Mouse (Mus musculus): ENCODE data around the gene Tbc1d25. TPM values are rescaled to one million over a fixed set of nuclear protein-coding genes. Genes with fewer than 3 reads are reported as not detected.

Gene Tbc1d25
- total and polyA plus RNA-seq, 2 experiments from 2014 or later = 17.4 to 19.9 TPM

- H3K27me3 ChIP-seq (ENCODE audit: insufficient read depth, low read length) = no peaks in the 10 kb centered on the region
Measured at GRCm38 (mm10) chrX:8117264-8117663, 58.7 kb downstream of the Tbc1d25 start.

DNA sequence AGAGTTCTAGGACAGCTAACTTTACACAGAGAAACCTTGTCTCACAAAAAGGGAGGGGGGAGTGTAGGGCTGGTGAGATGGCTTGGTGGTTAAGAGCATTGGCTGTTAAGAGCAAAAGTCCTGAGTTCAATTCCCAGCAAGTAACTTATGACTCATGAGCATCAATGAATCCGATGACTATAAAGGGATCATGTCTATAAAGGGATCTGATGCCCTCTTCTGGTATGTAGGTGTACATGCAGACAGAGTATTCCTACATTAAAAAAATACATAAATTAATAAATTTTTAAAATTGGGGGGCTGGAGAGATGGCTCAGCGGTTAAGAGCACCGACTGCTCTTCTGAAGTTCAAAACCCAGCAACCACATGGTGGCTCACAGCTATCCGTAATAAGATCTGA is 60.7 kb downstream of the Tbc1d25 start:
- Histone ChIP-seq H3K36me3 (ENCODE audit: insufficient read depth, low read length) (no peaks in the 10 kb centered on the region), H3K9ac (replicated peaks; ENCODE audit: low read length) (no peak overlapping the region), H3K4me1 (ENCODE audit: insufficient read depth, low read length) (no peaks in the 10 kb centered on the region), H3K4me3 (ENCODE audit: low read length) (no peak overlapping the region), H3K4me2 (ENCODE audit: low read depth, low read length) (no peak overlapping the region), H3K27me3 (ENCODE audit: insufficient read depth, low read length) (no peaks in the 10 kb centered on the region), H3K9me3 (ENCODE audit: low read length) (no peaks in the 10 kb centered on the region), H3K27ac (no peak overlapping the region)
- no peak for TF ChIP-seq CTCF (IDR thresholded peaks at IDR 0.05; ENCODE audit: low read depth)
- DNase-seq (ENCODE audit: low spot score) (no peak), ATAC-seq (no peak)
- 73% methylated on average over 4 of the region's 4 CpGs for WGBS

More at GRCm38 (mm10) chrX:8117264-8117663, 58.7 kb downstream of the Tbc1d25 start:
- H3K9ac ChIP-seq (replicated peaks; ENCODE audit: low read length) = no peak overlapping the region
- TF ChIP-seq CTCF (IDR thresholded peaks at IDR 0.05; ENCODE audit: low read depth) = no peak
- H3K27ac ChIP-seq = no peak overlapping the region
- no peak for DNase-seq (ENCODE audit: low spot score)
- no peaks in the 10 kb centered on the region for H3K36me3 ChIP-seq (ENCODE audit: insufficient read depth, low read length)
- no peak overlapping the region for H3K4me3 ChIP-seq (ENCODE audit: low read length)
- H3K4me1 ChIP-seq (ENCODE audit: insufficient read depth, low read length) = no peaks in the 10 kb centered on the region
- H3K4me2 ChIP-seq (ENCODE audit: low read depth, low read length) = no peak overlapping the region
- H3K9me3 ChIP-seq (ENCODE audit: low read length) = no peaks in the 10 kb centered on the region
- ATAC-seq = no peak

DNA sequence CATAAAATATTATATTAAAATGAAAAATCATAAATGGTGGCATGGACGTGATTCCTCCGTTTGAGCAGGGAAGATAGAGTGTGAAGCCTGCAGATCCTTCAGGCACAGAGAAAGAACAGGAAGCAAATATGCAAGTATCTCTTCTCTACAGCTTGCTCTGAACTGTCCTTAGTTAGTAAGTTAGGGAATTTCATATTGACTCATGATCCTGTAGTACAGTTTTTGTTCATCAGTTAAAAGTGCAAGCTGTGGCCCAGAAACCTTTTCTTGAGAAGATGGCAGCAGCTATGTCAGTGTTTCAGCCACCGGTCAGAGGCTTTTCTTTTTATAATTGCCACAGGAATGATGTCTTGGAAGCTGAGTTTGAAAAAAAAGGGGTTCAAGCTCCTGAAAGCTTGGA is 71.0 kb downstream of the Tbc1d25 start:
- ATAC-seq (no peak), DNase-seq (ENCODE audit: low spot score) (no peak)
- Histone ChIP-seq H3K9me3 (ENCODE audit: low read length) (no peaks in the 10 kb centered on the region), H3K27me3 (ENCODE audit: insufficient read depth, low read length) (no peaks in the 10 kb centered on the region), H3K4me2 (ENCODE audit: low read depth, low read length) (no peak overlapping the region), H3K4me1 (ENCODE audit: insufficient read depth, low read length) (no peaks in the 10 kb centered on the region), H3K36me3 (ENCODE audit: insufficient read depth, low read length) (no peaks in the 10 kb centered on the region), H3K4me3 (ENCODE audit: low read length) (no peak overlapping the region), H3K27ac (no peak overlapping the region), H3K9ac (replicated peaks; ENCODE audit: low read length) (no peak overlapping the region)
- 92% methylated on average over 3 of the region's 3 CpGs for WGBS
- no peak for TF ChIP-seq CTCF (IDR thresholded peaks at IDR 0.05; ENCODE audit: low read depth)

Other genes starting within 250 kb of the Tbc1d25 start
- not detected in 2 replicates for gene Eras, start 247.6 kb downstream of the Tbc1d25 start, total RNA-seq (2014; rRNA removed)
- not detected in 2 replicates for gene Eras, start 247.6 kb downstream of the Tbc1d25 start, polyA plus RNA-seq (2015; fragmentation: Nextera tagmentation; extraction: Ambion mirVana)
- gene Hdac6, start 228.3 kb downstream of the Tbc1d25 start, total RNA-seq (2014; rRNA removed) = 97.9 and 105 TPM in 2 replicates
- gene Hdac6, start 228.3 kb downstream of the Tbc1d25 start, polyA plus RNA-seq (2015; fragmentation: Nextera tagmentation; extraction: Ambion mirVana) = 54.5 and 57.4 TPM in 2 replicates
- gene Gata1, start 198.1 kb downstream of the Tbc1d25 start, total RNA-seq (2014; rRNA removed) = not detected in 2 replicates
- not detected in 2 replicates for gene Gata1, start 198.1 kb downstream of the Tbc1d25 start, polyA plus RNA-seq (2015; fragmentation: Nextera tagmentation; extraction: Ambion mirVana)
- gene Glod5, start 157.7 kb downstream of the Tbc1d25 start, total RNA-seq (2014; rRNA removed) = 1.9 TPM in 1 of 2 replicates, not detected in the other
- gene Glod5, start 157.7 kb downstream of the Tbc1d25 start, polyA plus RNA-seq (2015; fragmentation: Nextera tagmentation; extraction: Ambion mirVana) = 0.38 and 1.2 TPM in 2 replicates
- gene Suv39h1, start 101.4 kb downstream of the Tbc1d25 start, total RNA-seq (2014; rRNA removed) = 32.3 and 43.9 TPM in 2 replicates
- gene Suv39h1, start 101.4 kb downstream of the Tbc1d25 start, polyA plus RNA-seq (2015; fragmentation: Nextera tagmentation; extraction: Ambion mirVana) = 34.1 and 35.2 TPM in 2 replicates
- 0.11 and 0.99 TPM in 2 replicates for gene Was, start 85.7 kb downstream of the Tbc1d25 start, total RNA-seq (2014; rRNA removed)
- 0.11 and 0.16 TPM in 2 replicates for gene Was, start 85.7 kb downstream of the Tbc1d25 start, polyA plus RNA-seq (2015; fragmentation: Nextera tagmentation; extraction: Ambion mirVana)
- gene Wdr13, start 43.3 kb downstream of the Tbc1d25 start, total RNA-seq (2014; rRNA removed) = 377 and 393 TPM in 2 replicates
- 53.9 and 55.1 TPM in 2 replicates for gene Wdr13, start 43.3 kb downstream of the Tbc1d25 start, polyA plus RNA-seq (2015; fragmentation: Nextera tagmentation; extraction: Ambion mirVana)
- 318 and 321 TPM in 2 replicates for gene Rbm3, start 30.3 kb downstream of the Tbc1d25 start, total RNA-seq (2014; rRNA removed)
- 496 and 521 TPM in 2 replicates for gene Rbm3, start 30.3 kb downstream of the Tbc1d25 start, polyA plus RNA-seq (2015; fragmentation: Nextera tagmentation; extraction: Ambion mirVana)
- 25.2 and 41.3 TPM in 2 replicates for gene Ebp, start 17.3 kb upstream of the Tbc1d25 start, total RNA-seq (2014; rRNA removed)
- 29.8 and 30.2 TPM in 2 replicates for gene Ebp, start 17.3 kb upstream of the Tbc1d25 start, polyA plus RNA-seq (2015; fragmentation: Nextera tagmentation; extraction: Ambion mirVana)
- gene Porcn, start 30.3 kb upstream of the Tbc1d25 start, total RNA-seq (2014; rRNA removed) = 60.8 and 68.4 TPM in 2 replicates
- 49.2 and 49.3 TPM in 2 replicates for gene Porcn, start 30.3 kb upstream of the Tbc1d25 start, polyA plus RNA-seq (2015; fragmentation: Nextera tagmentation; extraction: Ambion mirVana)
- gene Ftsj1, start 76.2 kb upstream of the Tbc1d25 start, total RNA-seq (2014; rRNA removed) = 44.4 and 45.6 TPM in 2 replicates
- gene Ftsj1, start 76.2 kb upstream of the Tbc1d25 start, polyA plus RNA-seq (2015; fragmentation: Nextera tagmentation; extraction: Ambion mirVana) = 38.1 and 39.8 TPM in 2 replicates
- 23.8 and 26.8 TPM in 2 replicates for gene Slc38a5, start 95.0 kb upstream of the Tbc1d25 start, total RNA-seq (2014; rRNA removed)
- gene Slc38a5, start 95.0 kb upstream of the Tbc1d25 start, polyA plus RNA-seq (2015; fragmentation: Nextera tagmentation; extraction: Ambion mirVana) = 15.9 and 20.8 TPM in 2 replicates
- gene Ssxb10, start 151.2 kb upstream of the Tbc1d25 start, total RNA-seq (2014; rRNA removed) = not detected in 2 replicates
- not detected in 2 replicates for gene Ssxb10, start 151.2 kb upstream of the Tbc1d25 start, polyA plus RNA-seq (2015; fragmentation: Nextera tagmentation; extraction: Ambion mirVana)
- gene Ssxb9, start 190.8 kb upstream of the Tbc1d25 start, total RNA-seq (2014; rRNA removed) = not detected in 2 replicates
- not detected in 2 replicates for gene Ssxb9, start 190.8 kb upstream of the Tbc1d25 start, polyA plus RNA-seq (2015; fragmentation: Nextera tagmentation; extraction: Ambion mirVana)
- not detected in 2 replicates for gene Ssxb1, start 237.1 kb upstream of the Tbc1d25 start, total RNA-seq (2014; rRNA removed)
- gene Ssxb1, start 237.1 kb upstream of the Tbc1d25 start, polyA plus RNA-seq (2015; fragmentation: Nextera tagmentation; extraction: Ambion mirVana) = not detected in 2 replicates